Mouse (Mus musculus): ENCODE data around the gene Ddn. TPM values are rescaled to one million over a fixed set of nuclear protein-coding genes. Genes with fewer than 3 reads are reported as not detected.

The Ddn gene
- total RNA-seq, 1 experiment = 0.22 TPM

DNA sequence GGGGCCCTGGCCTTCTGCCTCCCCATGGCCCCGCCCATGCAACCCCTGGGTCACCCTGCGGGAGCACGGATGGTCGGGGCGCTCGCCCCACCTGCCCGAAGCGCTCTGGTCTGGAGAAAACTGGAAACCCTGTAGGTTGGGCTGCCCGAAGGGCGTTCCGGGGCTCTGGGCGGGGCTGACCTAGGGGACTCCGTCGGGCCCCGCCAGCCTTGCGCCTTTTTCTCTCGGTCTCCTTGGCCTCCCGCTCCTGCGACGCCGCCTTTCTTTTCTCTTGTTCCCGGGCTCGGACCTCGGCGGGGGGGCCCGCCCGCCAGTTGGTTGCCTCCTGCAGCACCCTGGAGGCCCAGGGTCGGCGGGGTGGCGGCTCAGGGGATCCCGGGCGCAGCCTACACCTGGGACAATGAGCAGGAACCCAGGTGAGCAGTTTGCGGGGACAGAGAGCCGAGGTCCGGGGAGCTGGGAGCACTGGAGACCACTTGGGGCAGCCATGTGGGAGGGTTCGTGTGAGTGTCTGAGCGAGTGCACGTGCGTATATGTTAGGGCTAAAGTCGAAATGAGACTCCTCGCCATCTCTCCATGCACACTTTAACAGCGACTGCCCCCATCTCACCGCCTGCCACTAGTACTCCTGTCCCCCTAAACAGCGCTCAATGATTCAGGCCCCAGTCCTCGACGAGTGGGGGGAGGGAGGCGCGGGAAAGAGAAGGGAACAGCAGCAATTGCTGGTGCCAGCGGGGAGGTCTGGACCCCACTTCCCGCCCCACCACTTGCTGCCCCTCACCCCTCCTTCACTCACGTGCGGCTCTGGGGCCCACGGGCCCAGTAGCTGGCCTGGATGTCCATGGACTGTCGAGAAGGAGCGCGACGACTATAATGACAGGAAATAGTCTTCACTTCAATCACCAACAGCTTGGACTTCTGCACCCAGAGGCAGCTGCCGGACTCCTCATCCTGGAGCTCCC lies 2.2 kb downstream of the Ddn start:
- in situ Hi-C loops (cut with MboI; ENCODE audit: low sequenced_read_pairs in 2 of 2, unreplicated experiment in 2 of 2) = no loop called here
- no peak overlapping the region for H3K27ac ChIP-seq (ENCODE audit: insufficient read depth, low read depth, low read length, poor library complexity, severe bottlenecking)
- H3K9me3 ChIP-seq (ENCODE audit: control insufficient read depth, insufficient read depth, low read depth, low read length) = no peaks in the 10 kb centered on the region
- H3K4me3 ChIP-seq (ENCODE audit: insufficient read depth in 1 of 2, low read depth in 1 of 2, low read length in 2 of 2, poor library complexity in 1 of 2, severe bottlenecking in 1 of 2) = peak overlapping the region; percentile 46 to 56
- H3K9ac ChIP-seq (ENCODE audit: insufficient read depth, low read depth, low read length, poor library complexity, severe bottlenecking) = peak overlapping the region; percentile 46; the same call in 1 of the 2 replicates
- H3K4me1 ChIP-seq (ENCODE audit: control insufficient read depth in 2 of 2, insufficient read depth in 2 of 2, low read length in 2 of 2, poor library complexity in 1 of 2) = peaks cover 0 to 14% of the 10 kb centered on the region in 2 experiments; a peak in 2 of 4 replicates
- DNase-seq (ENCODE audit: low read depth, low spot score) = no peak
- H3K36me3 ChIP-seq (ENCODE audit: control insufficient read depth, insufficient read depth, low read length, poor library complexity, severe bottlenecking) = no peaks in the 10 kb centered on the region
- no peak for TF ChIP-seq MAFK (IDR thresholded peaks at IDR 0.05; ENCODE audit: insufficient read depth, low read depth, low read length)
- no peak for TF ChIP-seq CHD2 (IDR thresholded peaks at IDR 0.05; ENCODE audit: low read depth, low read length)
- TF ChIP-seq ZNF384 (IDR thresholded peaks at IDR 0.05; ENCODE audit: low read depth, low read length) = no peak
- TF ChIP-seq ZC3H11A (IDR thresholded peaks at IDR 0.05; ENCODE audit: borderline replicate concordance, low read depth, low read length) = no peak
- TF ChIP-seq HCFC1 (IDR thresholded peaks at IDR 0.05; ENCODE audit: borderline replicate concordance, insufficient read depth, low read length) = no peak

DNA sequence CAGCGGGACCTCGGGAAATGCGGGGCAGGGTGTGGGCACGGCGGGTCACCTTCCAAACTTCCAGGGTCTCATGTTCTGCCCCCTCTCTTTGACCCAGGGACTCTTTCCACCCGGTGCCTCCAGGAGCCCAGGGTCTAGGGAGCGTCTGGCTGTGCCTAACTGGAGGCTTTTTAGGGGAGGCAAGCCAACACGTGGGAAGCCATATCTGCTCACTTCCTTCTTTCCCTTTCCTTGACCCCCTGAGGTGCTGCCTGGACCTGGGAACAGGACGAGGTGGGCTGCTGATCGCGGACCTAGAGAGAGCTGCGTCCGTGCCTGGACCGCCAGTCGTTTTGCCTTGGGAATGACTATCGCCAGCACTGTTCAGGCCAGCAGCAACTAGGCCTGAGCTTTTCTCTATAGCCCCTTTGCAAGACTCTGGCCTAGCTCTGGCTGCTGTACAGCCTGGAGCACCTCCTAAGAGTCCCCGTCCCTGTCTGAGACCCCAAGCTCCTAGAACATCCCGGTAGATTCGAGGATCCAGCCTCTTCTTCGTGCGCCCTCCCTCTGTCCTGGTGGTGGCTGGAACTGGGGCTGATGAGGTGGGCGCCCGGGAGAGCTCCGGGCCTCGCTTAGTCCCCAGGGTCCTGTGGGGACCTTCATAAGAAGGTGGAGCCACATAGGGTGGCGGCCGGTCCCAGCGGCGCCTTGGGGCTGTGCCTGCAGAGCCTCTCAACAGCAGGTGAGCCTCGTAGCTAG lies 3.0 kb downstream of the Ddn start:
- H3K4me3 ChIP-seq (ENCODE audit: insufficient read depth in 1 of 2, low read depth in 1 of 2, low read length in 2 of 2, poor library complexity in 1 of 2, severe bottlenecking in 1 of 2) = peak overlapping the region; percentile 46 to 56
- no peak overlapping the region for H3K27ac ChIP-seq (ENCODE audit: insufficient read depth, low read depth, low read length, poor library complexity, severe bottlenecking)
- H3K4me1 ChIP-seq (ENCODE audit: control insufficient read depth in 2 of 2, insufficient read depth in 2 of 2, low read length in 2 of 2, poor library complexity in 1 of 2) = peaks cover 0 to 14% of the 10 kb centered on the region in 2 experiments; a peak in 2 of 4 replicates
- H3K9me3 ChIP-seq (ENCODE audit: control insufficient read depth, insufficient read depth, low read depth, low read length) = no peaks in the 10 kb centered on the region
- no peak for DNase-seq (ENCODE audit: low read depth, low spot score)
- TF ChIP-seq ZC3H11A (IDR thresholded peaks at IDR 0.05; ENCODE audit: borderline replicate concordance, low read depth, low read length) (no peak), MAFK (IDR thresholded peaks at IDR 0.05; ENCODE audit: insufficient read depth, low read depth, low read length) (no peak), CHD2 (IDR thresholded peaks at IDR 0.05; ENCODE audit: low read depth, low read length) (no peak), HCFC1 (IDR thresholded peaks at IDR 0.05; ENCODE audit: borderline replicate concordance, insufficient read depth, low read length) (no peak), ZNF384 (IDR thresholded peaks at IDR 0.05; ENCODE audit: low read depth, low read length) (no peak)
- no peak overlapping the region for H3K9ac ChIP-seq (ENCODE audit: insufficient read depth, low read depth, low read length, poor library complexity, severe bottlenecking)
- no peaks in the 10 kb centered on the region for H3K36me3 ChIP-seq (ENCODE audit: control insufficient read depth, insufficient read depth, low read length, poor library complexity, severe bottlenecking)
- in situ Hi-C loops (cut with MboI; ENCODE audit: low sequenced_read_pairs in 2 of 2, unreplicated experiment in 2 of 2) = no loop called here

DNA sequence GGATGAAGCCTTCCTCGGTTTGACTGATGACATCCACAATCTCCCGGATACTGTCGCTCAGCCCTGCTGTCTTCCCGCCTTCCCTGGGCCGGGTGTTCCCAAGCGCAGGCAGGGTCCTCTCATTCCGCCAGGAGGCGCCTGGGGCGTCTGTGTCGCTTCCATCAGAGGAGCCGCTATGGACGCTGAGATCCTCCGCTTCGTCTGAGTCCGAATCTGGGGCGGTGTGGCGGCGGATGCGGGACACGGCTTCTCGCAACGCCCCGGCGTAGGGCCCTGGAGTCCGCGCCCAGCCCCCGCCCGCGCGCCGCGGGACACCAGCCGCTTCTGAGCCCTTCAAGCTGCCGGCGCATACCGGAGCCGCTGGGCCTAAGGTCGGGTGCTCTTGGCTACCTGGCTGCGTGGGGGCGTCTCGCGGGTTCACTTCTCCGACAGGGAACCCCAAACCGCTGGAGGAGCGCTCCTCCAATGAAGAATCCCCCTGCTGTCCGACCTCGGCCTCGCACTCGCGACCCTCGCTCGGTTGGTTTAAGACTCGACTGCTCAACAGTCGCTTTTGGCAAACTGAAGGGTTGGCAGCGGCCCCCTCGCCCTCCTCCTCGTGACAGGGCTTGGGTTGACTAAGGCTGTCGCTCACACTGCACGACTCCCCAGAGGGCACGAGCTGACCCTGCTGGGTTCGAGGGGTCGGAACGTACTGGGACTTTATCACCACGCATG lies 3.8 kb downstream of the Ddn start:
- H3K4me1 ChIP-seq (ENCODE audit: control insufficient read depth in 2 of 2, insufficient read depth in 2 of 2, low read length in 2 of 2, poor library complexity in 1 of 2) = peaks cover 0 to 14% of the 10 kb centered on the region in 2 experiments; a peak in 2 of 4 replicates
- no peak overlapping the region for H3K27ac ChIP-seq (ENCODE audit: insufficient read depth, low read depth, low read length, poor library complexity, severe bottlenecking)
- in situ Hi-C loops (cut with MboI; ENCODE audit: low sequenced_read_pairs in 2 of 2, unreplicated experiment in 2 of 2) = no loop called here
- H3K9me3 ChIP-seq (ENCODE audit: control insufficient read depth, insufficient read depth, low read depth, low read length) = no peaks in the 10 kb centered on the region
- H3K4me3 ChIP-seq (ENCODE audit: insufficient read depth in 1 of 2, low read depth in 1 of 2, low read length in 2 of 2, poor library complexity in 1 of 2, severe bottlenecking in 1 of 2) = peak overlapping the region; percentile 45 to 47
- H3K9ac ChIP-seq (ENCODE audit: insufficient read depth, low read depth, low read length, poor library complexity, severe bottlenecking) = peak overlapping the region; percentile 37
- no peak for DNase-seq (ENCODE audit: low read depth, low spot score)
- H3K36me3 ChIP-seq (ENCODE audit: control insufficient read depth, insufficient read depth, low read length, poor library complexity, severe bottlenecking) = no peaks in the 10 kb centered on the region
- no peak for TF ChIP-seq CHD2 (IDR thresholded peaks at IDR 0.05; ENCODE audit: low read depth, low read length)
- no peak for TF ChIP-seq HCFC1 (IDR thresholded peaks at IDR 0.05; ENCODE audit: borderline replicate concordance, insufficient read depth, low read length)
- no peak for TF ChIP-seq ZNF384 (IDR thresholded peaks at IDR 0.05; ENCODE audit: low read depth, low read length)
- TF ChIP-seq ZC3H11A (IDR thresholded peaks at IDR 0.05; ENCODE audit: borderline replicate concordance, low read depth, low read length) = no peak
- TF ChIP-seq MAFK (IDR thresholded peaks at IDR 0.05; ENCODE audit: insufficient read depth, low read depth, low read length) = no peak

DNA sequence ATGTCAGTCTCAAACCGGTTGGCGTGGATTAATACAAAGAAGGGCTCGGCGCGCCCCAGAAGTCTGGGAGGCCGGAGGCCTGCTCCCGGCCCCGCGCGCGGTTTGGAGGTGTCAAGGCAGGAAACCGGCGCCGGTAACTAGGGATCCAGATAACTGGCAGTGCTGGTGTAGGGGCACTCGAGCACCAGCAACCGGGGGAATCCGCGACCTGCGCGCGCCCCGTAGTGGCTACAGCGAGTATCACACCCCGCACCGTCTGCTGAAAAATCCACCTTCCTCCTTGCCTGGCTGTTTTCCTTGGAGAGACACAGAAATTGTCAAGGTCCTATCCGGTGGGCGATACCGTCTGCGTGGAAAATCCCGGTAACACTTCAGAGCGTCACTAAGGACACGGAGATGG lies 5.2 kb downstream of the Ddn start:
- Histone ChIP-seq H3K9ac (ENCODE audit: insufficient read depth, low read depth, low read length, poor library complexity, severe bottlenecking) (no peak overlapping the region), H3K9me3 (ENCODE audit: control insufficient read depth, insufficient read depth, low read depth, low read length) (no peaks in the 10 kb centered on the region), H3K27ac (ENCODE audit: insufficient read depth, low read depth, low read length, poor library complexity, severe bottlenecking) (no peak overlapping the region), H3K4me1 (ENCODE audit: control insufficient read depth in 2 of 2, insufficient read depth in 2 of 2, low read length in 2 of 2, poor library complexity in 1 of 2) (peaks cover 0 to 14% of the 10 kb centered on the region in 2 experiments; a peak in 2 of 4 replicates), H3K4me3 (ENCODE audit: insufficient read depth in 1 of 2, low read depth in 1 of 2, low read length in 2 of 2, poor library complexity in 1 of 2, severe bottlenecking in 1 of 2) (no peak overlapping the region), H3K36me3 (ENCODE audit: control insufficient read depth, insufficient read depth, low read length, poor library complexity, severe bottlenecking) (no peaks in the 10 kb centered on the region)
- DNase-seq (ENCODE audit: low read depth, low spot score) = no peak
- in situ Hi-C loops (cut with MboI; ENCODE audit: low sequenced_read_pairs in 2 of 2, unreplicated experiment in 2 of 2) = no loop called here
- no peak for TF ChIP-seq HCFC1 (IDR thresholded peaks at IDR 0.05; ENCODE audit: borderline replicate concordance, insufficient read depth, low read length)
- TF ChIP-seq ZNF384 (IDR thresholded peaks at IDR 0.05; ENCODE audit: low read depth, low read length) = no peak
- no peak for TF ChIP-seq ZC3H11A (IDR thresholded peaks at IDR 0.05; ENCODE audit: borderline replicate concordance, low read depth, low read length)
- TF ChIP-seq CHD2 (IDR thresholded peaks at IDR 0.05; ENCODE audit: low read depth, low read length) = no peak
- no peak for TF ChIP-seq MAFK (IDR thresholded peaks at IDR 0.05; ENCODE audit: insufficient read depth, low read depth, low read length)

All from ES-E14 (cell line).